Mouse (Mus musculus): ENCODE results near the gene Zfp568. TPM values are rescaled to one million over a fixed set of nuclear protein-coding genes. Genes with fewer than 3 reads are reported as not detected.

The Zfp568 gene
- total RNA-seq, 2 experiments from 2014 or later = 2.5 to 3.5 TPM

DNA sequence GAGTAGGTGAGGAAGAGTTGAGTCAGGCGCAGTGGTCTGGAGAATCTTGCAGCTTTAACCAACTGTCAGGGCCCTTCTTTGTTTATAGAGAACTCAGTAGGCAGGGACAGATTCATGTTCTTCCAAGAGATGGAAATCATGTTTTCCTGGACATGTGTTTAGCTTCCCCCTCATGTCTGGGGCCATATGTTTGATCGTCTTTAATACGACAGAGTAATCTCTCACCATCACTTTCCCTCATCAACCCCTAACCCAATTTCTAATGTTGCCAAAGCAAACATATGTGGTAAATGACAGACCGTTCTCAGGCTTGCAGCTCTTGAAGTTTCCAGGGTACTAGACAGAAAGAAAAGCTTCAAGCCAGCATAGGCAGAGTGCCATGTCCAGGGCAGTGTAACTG lies 64.4 kb downstream of the Zfp568 start:
- no peak for DNase-seq (ENCODE audit: extremely low spot score in 1 of 2, low spot score in 1 of 2)

DNA sequence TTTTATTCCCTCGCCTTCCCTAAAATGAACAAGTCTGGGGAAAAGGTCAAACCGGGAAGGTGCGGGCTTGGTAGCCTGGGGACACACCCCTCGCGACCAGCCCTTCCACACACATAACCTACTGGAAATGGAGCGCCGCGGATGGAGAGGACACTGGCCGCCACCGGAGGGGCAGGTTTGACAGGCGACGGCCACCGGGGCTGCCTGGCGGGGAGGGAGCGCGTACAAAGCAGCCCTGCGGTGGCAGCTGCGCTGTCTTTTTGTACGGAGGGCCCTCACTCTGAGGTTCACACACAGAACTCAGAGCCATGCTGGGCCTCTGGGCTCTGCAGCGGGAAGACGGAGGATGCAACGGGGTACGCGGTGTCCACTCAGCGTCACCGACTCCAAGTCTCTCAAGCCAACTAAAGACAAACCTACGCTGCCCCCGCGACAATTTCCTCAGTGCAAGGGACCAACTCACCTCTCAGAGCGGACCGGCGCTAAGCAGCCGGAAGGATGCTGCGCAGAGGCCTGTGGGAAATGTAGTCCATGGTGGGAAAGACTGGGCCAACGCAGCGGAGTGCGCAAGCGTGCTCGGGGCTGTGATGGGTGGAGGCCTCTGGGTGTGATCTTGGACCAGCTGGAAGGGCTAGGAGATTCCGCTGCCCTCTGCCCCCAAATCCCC lies 67.3 kb downstream of the Zfp568 start, which contains the start of gene Zfp14:
Gene Zfp14, minus strand, starts transcription at position 499 of the 667 bp plus-strand sequence.
- peak; percentile 81 to 82 for DNase-seq (ENCODE audit: extremely low spot score in 1 of 2, low spot score in 1 of 2)

- DNase-seq (ENCODE audit: extremely low spot score in 1 of 2, low spot score in 1 of 2) = no peak
These were observed 69.8 kb downstream of the Zfp568 start for GRCm38 (mm10) chr7:30053591-30053990.

GRCm38 (mm10) chr7:30060341-30060740 lies 76.6 kb downstream of the Zfp568 start:
- DNase-seq (ENCODE audit: extremely low spot score in 1 of 2, low spot score in 1 of 2) = no peak

DNA sequence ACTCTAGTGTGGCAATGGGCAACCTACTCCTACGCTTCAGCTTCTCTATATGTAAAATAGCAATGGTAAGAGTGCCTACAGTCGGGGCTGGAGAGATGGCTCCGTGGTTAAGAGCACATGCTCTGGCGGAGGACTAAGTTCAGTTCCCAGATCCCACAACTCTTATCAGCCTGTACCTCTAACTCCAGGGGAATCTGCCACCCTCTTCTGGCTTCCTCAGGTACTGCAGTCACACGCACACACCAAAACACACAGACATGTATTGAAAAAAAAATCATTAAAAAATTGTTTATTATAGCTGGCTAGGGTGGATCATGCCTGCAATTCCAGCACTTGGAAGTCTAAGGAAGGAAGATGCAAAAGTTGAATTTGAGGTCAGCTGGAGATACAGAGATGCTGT lies 78.7 kb downstream of the Zfp568 start:
- DNase-seq (ENCODE audit: extremely low spot score in 1 of 2, low spot score in 1 of 2) = no peak

GRCm38 (mm10) chr7:30064622-30065021 lies 80.9 kb downstream of the Zfp568 start:
- no peak for DNase-seq (ENCODE audit: extremely low spot score in 1 of 2, low spot score in 1 of 2)

- peak; percentile 76 to 79 for DNase-seq (ENCODE audit: extremely low spot score in 1 of 2, low spot score in 1 of 2)
These were observed 88.6 kb downstream of the Zfp568 start, which contains the start of gene Zfp82 for GRCm38 (mm10) chr7:30072146-30073028. Gene Zfp82, minus strand, starts transcription at chr7:30072900.

Other genes starting within 250 kb of the Zfp568 start
- 10 to 100 TPM; 18.6 to 19.0 TPM for gene Zfp84, start 215.4 kb upstream of the Zfp568 start, total RNA-seq (2021)
- gene Zfp30, start 200.0 kb upstream of the Zfp568 start, total RNA-seq (2021) = 10 to 100 TPM in 1 of 2 experiments, 1 to 10 TPM in 1; 9.6 to 10.9 TPM
- gene Zfp790, start 167.8 kb upstream of the Zfp568 start, total RNA-seq (2021) = 10 to 100 TPM; 21.0 to 22.0 TPM
- gene Zfp940, start 130.3 kb upstream of the Zfp568 start, total RNA-seq (2021) = 10 to 100 TPM; 14.3 to 17.0 TPM
- 10 to 100 TPM; 14.0 to 14.2 TPM for gene Zfp420, start 124.0 kb upstream of the Zfp568 start, total RNA-seq (2021)
- gene Zfp27, start 77.4 kb upstream of the Zfp568 start, total RNA-seq (2021) = 10 to 100 TPM; 19.5 to 20.1 TPM
- gene Zfp383, start 75.7 kb upstream of the Zfp568 start, total RNA-seq (2021) = 1 to 10 TPM; 8.4 to 8.7 TPM
- 10 to 100 TPM; 15.1 to 16.7 TPM for gene Zfp74, start 29.9 kb upstream of the Zfp568 start, total RNA-seq (2021)
- 10 to 100 TPM in 1 of 2 experiments, 1 to 10 TPM in 1; 9.2 to 10.3 TPM for gene Zfp14, start 67.4 kb downstream of the Zfp568 start, total RNA-seq (2021)
- 1 to 10 TPM; 1.9 to 5.0 TPM for gene Zfp82, start 88.9 kb downstream of the Zfp568 start, total RNA-seq (2021)
- gene Gm26920, start 106.5 kb downstream of the Zfp568 start, total RNA-seq (2021) = 1 to 10 TPM in 1 of 2 experiments, not detected in 1; 2.0 TPM
- gene Zfp566, start 106.6 kb downstream of the Zfp568 start, total RNA-seq (2021) = 1 to 10 TPM; 5.3 to 7.1 TPM
- gene Zfp260, start 110.8 kb downstream of the Zfp568 start, total RNA-seq (2021) = 10 to 100 TPM; 64.8 to 89.9 TPM
- gene Zfp382, start 138.0 kb downstream of the Zfp568 start, total RNA-seq (2021) = 10 to 100 TPM; 30.4 to 31.5 TPM
- gene Zfp146, start 185.8 kb downstream of the Zfp568 start, total RNA-seq (2021) = 10 to 100 TPM; 49.2 to 50.2 TPM
- 1 to 10 TPM; 2.8 to 5.0 TPM for gene Cox7a1, start 200.2 kb downstream of the Zfp568 start, total RNA-seq (2021)
- 100 to 1,000 TPM; 206 to 218 TPM for gene Capns1, start 214.9 kb downstream of the Zfp568 start, total RNA-seq (2021)
- 10 to 100 TPM; 60.0 to 64.5 TPM for gene Polr2i, start 248.0 kb downstream of the Zfp568 start, total RNA-seq (2021)
- gene Tbcb, start 248.3 kb downstream of the Zfp568 start, total RNA-seq (2021) = 100 to 1,000 TPM; 115 to 136 TPM

Data from layer of hippocampus, postnatal 25 days (tissue).